8 mouse cellular contexts compared by ENCODE assay signal in genomic region chr9:64025565-64025964, GRCm38 (mm10). TPM values are rescaled to one million over a fixed set of nuclear protein-coding genes. Genes with fewer than 3 reads are reported as not detected.
DNase-seq lines count a peak whose midpoint lies in the region; ATAC-seq lines count a peak whose summit lies in the region.

No protein-coding gene starts in this region.

- H3K9me3 ChIP-seq in liver, embryonic 13.5 days (replicated peaks): no peaks in the 10 kb centered on the region

- 3% methylated on average over 3 of the region's 3 CpGs for WGBS in liver, embryonic 13.5 days (ENCODE audit: insufficient replicate concordance)

- no peak overlapping the region for H3K4me3 ChIP-seq in liver, embryonic 13.5 days (replicated peaks)

- peak; percentile 57 for DNase-seq in gastrocnemius, adult 18-20 months (ENCODE audit: low spot score)
- DNase-seq in gastrocnemius, postnatal 25 days: no peak
- DNase-seq in 3T3-L1 (ENCODE audit: low read depth, low spot score) (peak; percentile 63), ZHBTc4 (ENCODE audit: low read depth, low spot score) (peak; percentile 80)
- no peak for DNase-seq in liver, embryonic 13.5 days
- DNase-seq in thymus, postnatal 14 days: peak; percentile 70
- DNase-seq in left cerebral cortex, postnatal 36 days (ENCODE audit: low spot score in 2 of 2): no peak

- peaks cover 20% of the 10 kb centered on the region for H3K27me3 ChIP-seq in liver, embryonic 13.5 days

- intact Hi-C loops in left cerebral cortex, postnatal 36 days (cut with DNase I): no loop called here

- H3K4me2 ChIP-seq in liver, embryonic 13.5 days: no peak overlapping the region

- ATAC-seq in erythroid progenitor cell, adult 5-6 weeks (replicated peaks; ENCODE audit: low FRiP score, poor library complexity, severe bottlenecking): 0 out of 2 replicates have a peak, but pooled peaks have one; percentile 45
- no peak for ATAC-seq in liver, embryonic 13.5 days (ENCODE audit: low read depth)

- H3K27ac ChIP-seq in liver, embryonic 13.5 days: peak overlapping the region; percentile 63

- H3K36me3 ChIP-seq in liver, embryonic 13.5 days: no peaks in the 10 kb centered on the region

- H3K4me1 ChIP-seq in liver, embryonic 13.5 days (replicated peaks): peaks cover 76% of the 10 kb centered on the region

- peak overlapping the region; percentile 52 for H3K9ac ChIP-seq in liver, embryonic 13.5 days

RNA-seq across cellular contexts. Expression of gene Smad6, which starts 3.7 kb away (rescaled TPM):
- 1 to 10 TPM; 5.1 TPM for total RNA-seq in gastrocnemius, adult 18-20 months (2021)
- 1 to 10 TPM; 2.8 to 5.2 TPM for total RNA-seq in gastrocnemius, postnatal 25 days (2021)
- total RNA-seq in erythroid progenitor cell, adult 5-6 weeks (2015; ENCODE audit: low replicate concordance): not detected in 2 replicates
- 0.39 TPM in 1 of 2 replicates, not detected in the other for total RNA-seq in erythroid progenitor cell, adult 5-6 weeks (2017; ENCODE audit: low replicate concordance)
- polyA plus RNA-seq in liver, embryonic 13.5 days (2015; fragmentation: Nextera tagmentation; extraction: Ambion mirVana): 2.5 and 2.8 TPM in 2 replicates
- total RNA-seq in left cerebral cortex, postnatal 36 days (2021): 1 to 10 TPM; 1.7 to 3.6 TPM

Comparison
In these comparisons a context has a peak if more than half of its experiments do, and no peak if none do; other contexts are left out.
1. DNase-seq: peak in gastrocnemius, adult 18-20 months (single experiment), 3T3-L1 (single experiment), ZHBTc4 (single experiment) and thymus, postnatal 14 days (single experiment); none in gastrocnemius, postnatal 25 days (single experiment), liver, embryonic 13.5 days (single experiment) and left cerebral cortex, postnatal 36 days (0 of 2).